Mouse (Mus musculus) cerebellum, adult 2 months (tissue): ENCODE data around the gene Stard7. TPM values are rescaled to one million over a fixed set of nuclear protein-coding genes. Genes with fewer than 3 reads are reported as not detected.

Experiments
- DNase-seq, 2 experiments: peaks; one replicate each; pipeline ENCODE4 v3.0.0; 2021
- H3K27ac ChIP-seq: fragments of 200-500 bp; 2 replicates; pipeline ENCODE4 v1.5.1; 2012; ENCODE audit warnings: low read length, control low read depth, inconsistent platforms; ENCODE audit not compliant: insufficient read depth
- H3K27me3 ChIP-seq: fragments of 200-500 bp; 2 replicates; pipeline ENCODE4 v1.6.1; 2012; ENCODE audit warnings: inconsistent platforms, mild to moderate bottlenecking, low read length, moderate library complexity; ENCODE audit not compliant: control insufficient read depth, insufficient read depth
- H3K4me1 ChIP-seq: fragments of 200-500 bp; 2 replicates; pipeline ENCODE4 v1.6.1; 2011; ENCODE audit warnings: low read length; ENCODE audit not compliant: control insufficient read depth, insufficient read depth
- H3K4me3 ChIP-seq: fragments of 200-500 bp; replicated peaks from 2 replicates; pipeline ENCODE3; 2011; ENCODE audit warnings: mild to moderate bottlenecking, low read depth, low read length, control low read depth; ENCODE audit not compliant: insufficient read depth
- CTCF ChIP-seq: fragments of 200-500 bp; IDR thresholded peaks from 2 replicates; pipeline ENCODE4 v1.5.1; 2011; ENCODE audit warnings: low read depth, mild to moderate bottlenecking, control low read depth, low read length, moderate library complexity, borderline replicate concordance; ENCODE audit not compliant: insufficient read depth
- POLR2A ChIP-seq: fragments of 200-500 bp; IDR thresholded peaks from 2 replicates; pipeline ENCODE4 v1.6.1; 2011; ENCODE audit warnings: low read length, control low read depth, borderline replicate concordance; ENCODE audit not compliant: insufficient read depth
- WGBS: fragments of 180-500 bp; shearing (Covaris S2); methylation state at CpG from one replicate; pipeline ENCODE4 v1.1.7; 2018; 5-methylcytosine and 5-hydroxymethylcytosine counted together
- polyA plus RNA-seq: library from polyadenylated mRNA; depleted of rRNA; stranded (reverse); fragments of >200 nt; gene quantifications from 2 replicates; pipeline ENCODE4 v1.2.3, GENCODE M21; 2012

Gene Stard7
- polyA plus RNA-seq, 1 experiment = 88.7 TPM

- H3K4me3 ChIP-seq = no peak overlapping the region
- 66% methylated on average over 6 of the region's 6 CpGs for WGBS
Measured at GRCm38 (mm10) chr2:127314467-127315154, 44.6 kb downstream of the Stard7 start.

GRCm38 (mm10) chr2:127315155-127315470 is 45.1 kb downstream of the Stard7 start:
- Histone ChIP-seq H3K4me3 (no peak overlapping the region), H3K27ac (no peak overlapping the region), H3K4me1 (no peaks in the 10 kb centered on the region), H3K27me3 (no peaks in the 10 kb centered on the region)
- no peak for TF ChIP-seq CTCF
- TF ChIP-seq POLR2A = no peak
- WGBS = 93% methylated on average over 1 of the region's 1 CpGs
- no peak for DNase-seq

More at GRCm38 (mm10) chr2:127314467-127315154, 44.6 kb downstream of the Stard7 start:
- TF ChIP-seq POLR2A = no peak
- TF ChIP-seq CTCF = no peak
- DNase-seq = no peak
- H3K27me3 ChIP-seq = no peaks in the 10 kb centered on the region
- H3K4me1 ChIP-seq = no peaks in the 10 kb centered on the region
- H3K27ac ChIP-seq = no peak overlapping the region

GRCm38 (mm10) chr2:127316431-127316830 is 46.4 kb downstream of the Stard7 start:
- Histone ChIP-seq H3K4me1 (no peaks in the 10 kb centered on the region), H3K27ac (no peak overlapping the region), H3K27me3 (no peaks in the 10 kb centered on the region), H3K4me3 (no peak overlapping the region)
- DNase-seq = no peak
- WGBS = 68% methylated on average over 5 of the region's 5 CpGs
- TF ChIP-seq CTCF (no peak), POLR2A (no peak)

GRCm38 (mm10) chr2:127318136-127318535 is 48.1 kb downstream of the Stard7 start:
- TF ChIP-seq POLR2A (no peak), CTCF (no peak)
- H3K4me1 ChIP-seq = no peaks in the 10 kb centered on the region
- DNase-seq = no peak
- H3K27me3 ChIP-seq = no peaks in the 10 kb centered on the region
- H3K4me3 ChIP-seq = no peak overlapping the region
- no peak overlapping the region for H3K27ac ChIP-seq
- 78% methylated on average over 4 of the region's 4 CpGs for WGBS

- Histone ChIP-seq H3K4me1 (no peaks in the 10 kb centered on the region), H3K4me3 (no peak overlapping the region), H3K27me3 (no peaks in the 10 kb centered on the region), H3K27ac (no peak overlapping the region)
- 74% methylated on average over 4 of the region's 4 CpGs for WGBS
- no peak for DNase-seq
- TF ChIP-seq CTCF = no peak
Measured at GRCm38 (mm10) chr2:127319071-127319470, 49.1 kb downstream of the Stard7 start.

- no peaks in the 10 kb centered on the region for H3K4me1 ChIP-seq
- TF ChIP-seq CTCF = no peak
- TF ChIP-seq POLR2A = no peak
- WGBS = 80% methylated on average over 6 of the region's 6 CpGs
Measured at GRCm38 (mm10) chr2:127322671-127323285, 52.8 kb downstream of the Stard7 start.

GRCm38 (mm10) chr2:127323667-127324066 is 53.6 kb downstream of the Stard7 start:
- Histone ChIP-seq H3K4me1 (no peaks in the 10 kb centered on the region), H3K4me3 (no peak overlapping the region), H3K27me3 (no peaks in the 10 kb centered on the region), H3K27ac (no peak overlapping the region)
- TF ChIP-seq POLR2A (no peak), CTCF (no peak)
- no peak for DNase-seq
- WGBS = 94% methylated on average over 1 of the region's 1 CpGs

More at GRCm38 (mm10) chr2:127322671-127323285, 52.8 kb downstream of the Stard7 start:
- DNase-seq = no peak
- Histone ChIP-seq H3K27me3 (no peaks in the 10 kb centered on the region), H3K4me3 (no peak overlapping the region), H3K27ac (no peak overlapping the region)

GRCm38 (mm10) chr2:127324456-127324855 is 54.4 kb downstream of the Stard7 start:
- no peaks in the 10 kb centered on the region for H3K27me3 ChIP-seq
- TF ChIP-seq CTCF (no peak), POLR2A (no peak)
- no peak overlapping the region for H3K27ac ChIP-seq
- no peak for DNase-seq
- WGBS = 80% methylated on average over 7 of the region's 7 CpGs
- no peaks in the 10 kb centered on the region for H3K4me1 ChIP-seq
- no peak overlapping the region for H3K4me3 ChIP-seq
